Mouse (Mus musculus) left cerebral cortex, postnatal 4 days (tissue): ENCODE measurements at regions not wholly inside any gene's neighbourhood (a gene's known extent, or its start where the extent isn't known, plus 50 kb on each side); places are given as distances from the start of the nearest gene placed in this dataset. TPM values are rescaled to one million over a fixed set of nuclear protein-coding genes. Genes with fewer than 3 reads are reported as not detected.

Experiments used
- DNase-seq: peaks from one replicate; pipeline ENCODE4 v3.0.0-alpha.2; 2022
- intact Hi-C: fragments of 180-260 bp; cut with DNase I; formaldehyde crosslinking; loops from one replicate; pipeline ENCODE4 v1.15.1; 2025
- microRNA-seq: library from miRNA; unstranded; fragments of <30 nt; microRNA quantifications from one replicate; pipeline ENCODE4 v1.2.0, GENCODE M21; 2022

DNA sequence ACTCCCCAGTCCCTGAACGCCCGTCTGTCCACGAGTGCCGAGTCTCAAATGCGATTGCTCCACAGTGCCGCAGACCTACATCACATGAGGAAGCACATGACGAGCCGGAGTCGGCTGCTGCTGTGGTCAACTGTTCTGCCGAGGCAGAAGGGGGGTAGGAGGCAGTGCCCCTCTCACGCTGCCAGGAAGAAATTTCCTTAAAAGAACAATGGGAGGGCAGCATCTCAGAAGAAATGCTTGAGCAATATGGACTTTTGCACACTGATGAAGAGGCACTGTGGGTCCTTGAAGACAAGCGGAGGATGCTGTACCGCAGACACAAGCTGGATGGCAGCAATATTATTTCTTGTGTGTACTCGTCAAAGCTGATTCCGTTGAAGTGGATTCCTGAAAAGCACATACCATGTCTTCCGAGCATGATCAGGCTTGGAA, 162.6 kb downstream of the Gm11361 start:
- intact Hi-C loops = loop anchor here (5.0 to 10.0 kb wide), 2 partner anchors 375 to 1417 kb away; no protein-coding TSS in a partner anchor
- DNase-seq = peak; percentile 71

DNA sequence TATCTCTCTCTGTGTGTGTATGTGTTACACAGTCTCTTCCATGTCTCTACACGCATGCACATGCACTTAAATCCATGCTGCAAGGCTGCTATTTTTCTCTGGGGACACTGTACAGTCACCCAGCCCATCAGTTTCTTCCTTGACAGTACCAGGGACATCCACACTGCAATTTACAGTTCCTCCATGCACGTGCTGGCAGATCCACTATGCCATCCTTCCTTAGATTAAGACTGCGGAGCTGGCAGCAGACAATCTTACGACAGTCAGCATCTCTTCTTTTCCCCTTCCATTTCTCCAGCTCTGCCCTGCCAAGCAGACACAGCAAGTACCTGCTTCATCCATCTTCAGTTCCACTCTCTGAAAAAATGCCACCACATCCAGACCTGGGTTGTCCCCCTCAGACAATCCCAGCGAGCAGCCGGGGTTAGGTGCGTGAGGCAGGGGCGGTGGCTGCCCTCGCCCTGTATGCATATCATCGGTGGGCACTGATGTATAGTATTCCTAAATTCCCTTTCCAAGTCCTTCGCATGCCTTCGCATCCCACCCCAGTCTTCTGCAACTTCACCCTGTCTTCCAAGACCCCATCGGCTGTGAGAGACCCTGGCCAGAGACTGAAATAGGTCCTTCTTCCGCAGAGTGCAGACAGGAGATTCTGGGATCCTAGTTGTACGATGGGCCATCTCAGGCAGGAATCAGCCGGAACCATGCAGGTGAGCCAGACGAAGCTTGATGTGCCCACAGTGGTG, 161.8 kb downstream of the Gm11361 start:
- intact Hi-C loops = loop anchor here (5.0 to 10.0 kb wide), 2 partner anchors 376 to 1418 kb away; no protein-coding TSS in a partner anchor
- no peak for DNase-seq

DNA sequence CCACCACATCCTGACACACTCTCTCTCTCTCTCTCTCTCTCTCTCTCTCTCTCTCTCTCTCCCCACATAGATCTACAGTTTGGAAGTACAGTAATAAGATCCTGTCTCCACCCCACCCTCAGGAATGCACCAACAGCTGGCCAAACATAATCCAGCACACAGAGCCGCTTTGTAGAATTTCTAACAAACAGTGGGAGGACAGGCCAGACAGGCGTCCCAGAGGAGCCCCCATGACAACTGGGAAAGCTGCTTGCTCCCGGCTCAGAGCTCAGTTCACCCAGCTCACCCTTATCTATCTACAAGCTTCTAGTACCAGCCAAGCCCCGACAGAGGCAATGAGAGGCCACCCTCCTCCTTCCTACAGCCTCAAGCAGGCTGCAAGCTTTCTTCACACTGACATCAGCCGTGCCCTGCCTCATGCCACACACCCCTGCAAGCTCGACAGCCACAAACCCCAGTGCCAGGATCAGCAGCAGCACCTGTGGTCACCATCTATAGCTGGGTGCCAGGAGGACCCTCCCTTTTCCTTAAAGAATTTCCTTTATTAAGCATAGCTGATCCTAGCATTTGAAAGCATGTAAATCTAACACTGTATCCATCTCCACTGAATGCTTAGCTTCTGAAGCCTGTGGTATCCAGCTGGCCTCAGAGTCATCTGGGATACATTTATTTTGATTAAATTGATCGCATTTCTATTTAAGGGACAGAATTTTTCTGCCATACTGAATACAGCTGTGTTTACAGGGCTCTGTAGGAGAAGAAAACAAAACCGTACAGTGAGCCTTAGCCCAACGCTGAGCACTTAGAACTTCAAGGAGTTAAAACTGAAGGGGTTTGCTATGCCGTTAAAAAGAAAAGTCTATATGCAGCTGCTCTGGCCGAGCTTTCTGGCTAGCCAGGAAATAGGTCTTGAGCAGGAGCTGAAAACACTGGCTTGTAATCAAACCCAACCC, 160.9 kb downstream of the Gm11361 start:
- intact Hi-C loops = loop anchor here (2.0 to 10.0 kb wide), 3 partner anchors 377 to 1419 kb away; no protein-coding TSS in a partner anchor
- peak; percentile 39 for DNase-seq

DNA sequence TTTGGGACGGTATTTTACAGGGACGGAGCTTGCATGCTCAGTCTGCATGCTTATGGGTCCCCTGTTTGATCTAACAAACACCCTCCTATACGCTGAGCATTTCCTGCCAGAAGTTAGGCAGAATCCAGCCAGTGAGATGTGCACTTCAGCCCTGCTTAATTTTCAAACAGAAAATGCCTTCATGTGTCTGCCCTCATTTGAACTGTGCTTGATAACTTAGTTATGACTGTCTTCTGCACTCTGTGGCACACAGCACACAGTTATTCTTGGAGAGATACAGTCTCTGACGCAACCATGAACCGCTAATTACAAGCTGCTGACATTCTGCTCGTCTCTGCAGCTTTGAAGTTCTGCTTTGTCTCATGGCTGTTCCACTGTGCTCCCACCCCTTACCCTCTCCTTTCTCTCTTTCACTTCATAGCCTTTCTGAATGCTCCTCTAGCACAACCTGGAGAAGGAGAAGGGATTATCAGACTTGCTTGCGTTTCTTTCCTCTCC, 160.2 kb downstream of the Gm11361 start:
- DNase-seq = no peak
- intact Hi-C loops = loop anchor here (2.0 to 10.0 kb wide), 3 partner anchors 377 to 1420 kb away; no protein-coding TSS in a partner anchor

DNA sequence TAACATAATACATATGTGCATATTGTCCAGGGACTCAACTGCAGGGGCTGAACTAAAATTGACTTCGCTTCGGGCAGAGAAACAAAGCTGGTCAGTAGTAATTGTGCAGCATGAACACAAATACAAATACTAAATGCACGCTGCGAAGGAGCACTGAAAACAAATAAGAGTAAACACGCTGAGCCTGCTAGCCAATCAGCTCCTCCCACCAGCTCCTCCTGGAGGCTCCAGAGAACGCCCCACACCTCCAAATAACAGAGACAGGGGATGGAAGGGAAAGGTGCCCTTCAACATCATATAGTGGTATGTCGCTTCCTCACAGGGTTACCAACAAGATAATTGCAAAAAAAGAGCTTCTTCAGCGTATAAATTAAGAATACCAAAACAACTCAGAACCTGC, 159.6 kb downstream of the Gm11361 start:
- intact Hi-C loops = loop anchor here (2.0 to 10.0 kb wide), 3 partner anchors 378 to 1420 kb away; no protein-coding TSS in a partner anchor
- peak; percentile 28 for DNase-seq

DNA sequence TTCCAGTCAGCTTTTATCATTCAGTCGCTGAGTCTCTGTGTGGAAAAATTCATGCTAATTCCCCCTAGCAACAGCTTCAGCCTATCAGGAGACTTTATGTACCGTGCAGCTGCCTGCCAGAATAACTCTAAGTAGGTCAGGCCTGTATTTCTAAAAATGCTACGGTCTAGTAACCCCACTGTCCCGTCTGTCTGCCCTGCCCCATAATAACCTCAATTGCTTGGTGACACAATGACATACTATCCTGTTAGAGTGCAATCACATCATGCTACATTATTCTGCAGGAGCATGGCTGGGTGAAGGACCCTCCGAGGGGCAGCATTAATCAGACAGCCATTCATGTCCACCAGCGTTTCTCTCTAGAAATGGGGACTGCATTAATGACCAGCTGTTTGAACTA, 158.9 kb downstream of the Gm11361 start:
- intact Hi-C loops = loop anchor here (2.0 to 10.0 kb wide), 3 partner anchors 379 to 1421 kb away; no protein-coding TSS in a partner anchor

DNA sequence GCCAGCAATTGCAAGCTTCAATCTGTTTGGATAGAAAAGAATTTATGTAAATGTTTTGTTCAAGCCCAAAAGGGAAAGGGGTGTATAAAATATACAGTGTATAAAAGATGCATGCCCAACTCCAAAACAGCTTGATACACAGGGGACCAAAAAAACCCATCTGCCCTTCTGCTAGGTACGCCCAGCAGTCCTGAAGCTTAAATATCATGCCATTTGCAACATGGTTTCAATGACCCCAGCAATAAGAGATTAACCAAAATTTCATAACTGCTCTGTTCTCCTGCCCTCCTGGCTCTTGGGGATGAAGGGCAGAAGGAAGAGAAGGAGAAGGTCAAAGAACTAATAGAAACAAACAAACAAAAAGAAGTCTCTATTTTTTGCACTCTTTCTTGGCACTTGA, 158.4 kb downstream of the Gm11361 start:
- DNase-seq = no peak
- intact Hi-C loops = loop anchor here (2.0 to 10.0 kb wide), 3 partner anchors 379 to 1422 kb away; no protein-coding TSS in a partner anchor

More for the DNA sequence above, 158.9 kb downstream of the Gm11361 start:
- peak; percentile 46 for DNase-seq

DNA sequence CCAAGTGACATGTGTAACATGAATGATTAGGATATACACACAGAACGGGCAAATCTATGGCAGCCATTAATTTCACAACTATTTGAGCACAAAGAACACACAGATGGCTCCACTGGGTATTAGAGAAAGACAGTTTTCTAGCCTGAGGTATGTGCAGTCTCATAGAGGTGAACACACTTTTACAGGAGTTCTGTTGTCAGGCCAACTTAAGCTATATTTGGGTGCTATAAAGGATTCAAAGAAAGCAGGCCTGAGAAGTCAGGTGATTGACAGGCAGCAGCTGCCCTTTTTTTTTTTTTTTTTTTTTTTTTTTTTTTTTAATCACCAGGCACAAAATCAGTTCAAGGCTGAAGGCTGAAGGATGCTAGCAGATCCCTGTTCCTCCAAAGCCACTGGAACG, 153.0 kb downstream of the Gm11361 start:
- no peak for DNase-seq
- intact Hi-C loops = loop anchor here (10.0 kb wide), 1 partner anchor 384 kb away; no protein-coding TSS in a partner anchor

DNA sequence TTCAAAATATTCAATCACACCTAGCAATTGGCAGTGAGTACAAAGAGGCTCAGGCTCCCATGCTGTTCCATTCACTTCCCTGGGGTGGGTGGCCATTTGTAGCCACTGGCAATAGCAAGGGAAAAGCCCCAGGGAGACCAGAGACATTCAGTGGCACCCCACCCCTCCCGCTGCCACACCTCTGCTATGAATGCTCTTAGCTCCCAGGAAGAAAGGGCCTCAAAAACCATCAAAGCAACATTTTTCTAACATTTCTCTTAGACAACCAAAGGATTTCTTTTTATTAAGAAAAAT, 152.2 kb downstream of the Gm11361 start:
- DNase-seq = no peak
- intact Hi-C loops = no loop called here

DNA sequence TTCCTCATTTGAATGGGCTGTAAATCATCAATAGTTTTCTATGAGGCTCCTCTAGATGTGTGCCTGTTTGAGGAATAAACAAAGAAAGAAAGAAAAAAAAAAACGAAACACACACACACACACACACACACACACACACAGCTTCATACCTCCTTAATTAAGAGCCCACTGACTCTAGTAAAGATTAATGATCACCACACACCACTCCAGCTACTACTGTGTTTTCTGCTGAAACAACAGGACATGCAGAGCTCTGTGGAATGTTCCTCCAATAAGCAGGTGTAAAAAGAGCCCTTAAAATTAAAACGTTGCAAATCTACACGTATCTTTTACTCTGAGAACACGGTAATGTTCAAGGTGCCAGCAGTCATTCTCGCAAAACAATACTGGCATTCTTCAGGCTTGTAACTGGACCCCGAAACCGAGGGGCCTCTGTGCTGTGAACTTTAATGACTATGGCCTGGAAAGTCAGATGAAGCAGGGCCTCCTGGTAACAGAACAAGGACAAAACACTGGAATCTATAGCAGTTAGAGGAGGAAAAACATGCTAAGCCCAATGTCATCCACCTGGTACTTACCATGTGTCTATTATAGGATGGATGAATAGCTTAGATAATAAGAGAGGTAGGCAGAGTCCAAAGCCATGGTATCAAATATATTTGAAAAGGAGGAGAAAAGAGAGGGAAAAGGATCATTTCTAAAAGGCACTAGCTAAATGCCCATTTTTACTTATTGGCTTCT, 151.7 kb downstream of the Gm11361 start:
- intact Hi-C loops = no loop called here
- DNase-seq = no peak

DNA sequence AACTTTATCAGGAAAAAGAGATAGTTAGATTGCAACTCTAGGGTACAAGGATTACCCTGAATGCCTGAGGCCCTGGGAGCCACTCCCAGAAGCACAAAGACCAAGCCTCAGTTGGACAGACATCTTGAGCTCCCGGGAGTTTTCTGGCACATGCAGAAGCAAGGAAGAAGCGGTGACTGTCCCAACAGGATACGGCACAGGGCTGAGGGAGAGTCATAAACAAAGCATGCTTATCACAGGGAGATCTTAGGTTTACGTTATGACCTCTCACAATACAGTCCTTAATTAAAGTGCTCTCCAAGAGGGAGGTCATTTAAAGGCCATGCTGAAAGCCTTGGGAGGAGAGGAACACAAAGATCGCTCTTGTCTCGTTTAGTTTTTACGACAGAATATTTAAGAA, 143.1 kb downstream of the Gm11361 start:
- intact Hi-C loops = no loop called here
- no peak for DNase-seq

Small RNA genes in the stretch of these regions (microRNA-seq; reads per million reads assigned to microRNA genes)
- gene Mir6368 = not detected
